Mouse (Mus musculus) heart, postnatal 0 days (tissue): ENCODE data around the gene Mybbp1a. TPM values are rescaled to one million over a fixed set of nuclear protein-coding genes. Genes with fewer than 3 reads are reported as not detected.

Experiments
- ATAC-seq: fragments of 200-750 bp; cut with Nextera tagmentation; 2 replicates; pipeline ENCODE4 v1.8.0; 2017; ENCODE audit warnings: low read depth, moderate number of reproducible peaks, moderate library complexity; ENCODE audit not compliant: insufficient read depth
- DNase-seq: peaks from one replicate; pipeline ENCODE4 v3.0.0-alpha.2; 2016; ENCODE audit warnings: low spot score
- H3K27ac ChIP-seq: fragments of 300-500 bp; sonication (generic); 2 replicates; pipeline ENCODE4 v1.5.1; 2014; ENCODE audit warnings: low read depth, mild to moderate bottlenecking
- H3K27me3 ChIP-seq: fragments of 300-500 bp; sonication (generic); 2 replicates; pipeline ENCODE4 v1.6.1; 2014; ENCODE audit warnings: low read length, mixed read lengths; ENCODE audit not compliant: control insufficient read depth, insufficient read depth
- H3K36me3 ChIP-seq: fragments of 300-500 bp; sonication (generic); replicated peaks from 2 replicates; pipeline ENCODE4 v1.6.1; 2014; ENCODE audit warnings: low read length, mixed read lengths; ENCODE audit not compliant: control insufficient read depth, insufficient read depth
- H3K4me1 ChIP-seq: fragments of 300-500 bp; sonication (generic); 2 replicates; pipeline ENCODE4 v1.6.1; 2014; ENCODE audit warnings: antibody characterized with exemption; ENCODE audit not compliant: control insufficient read depth, insufficient read depth
- H3K4me2 ChIP-seq: fragments of 300-500 bp; sonication (generic); 2 replicates; pipeline ENCODE4 v1.6.1; 2014; ENCODE audit warnings: low read depth, mild to moderate bottlenecking, low read length, moderate library complexity
- H3K4me3 ChIP-seq: fragments of 300-500 bp; sonication (generic); 2 replicates; pipeline ENCODE4 v1.5.1; 2014; ENCODE audit warnings: low read depth, low read length
- H3K9ac ChIP-seq: fragments of 300-500 bp; sonication (generic); replicated peaks from 2 replicates; pipeline ENCODE4 v1.6.1; 2014; ENCODE audit warnings: low read depth, low read length, mixed read lengths
- H3K9me3 ChIP-seq: fragments of 300-500 bp; sonication (generic); replicated peaks from 2 replicates; pipeline ENCODE4 v1.6.1; 2016; ENCODE audit warnings: low read length; ENCODE audit not compliant: control insufficient read depth
- CTCF ChIP-seq: IDR thresholded peaks from 2 replicates; pipeline ENCODE4 v1.5.1; 2016; ENCODE audit warnings: antibody characterized with exemption, control low read depth, low read depth
- EP300 ChIP-seq: IDR thresholded peaks from 2 replicates; pipeline ENCODE4 v1.6.1; 2016; ENCODE audit warnings: antibody characterized with exemption, low read depth
- WGBS: fragments of 180-500 bp; shearing (Covaris S2); extraction: QIAGEN DNeasy Blood & Tissue Kit; methylation state at CpG from one replicate; pipeline ENCODE4 v1.1.7; 2014; 5-methylcytosine and 5-hydroxymethylcytosine counted together
- polyA plus RNA-seq: library from polyadenylated mRNA; unstranded; fragments of >200 nt; fragmentation: Nextera tagmentation; extraction: Ambion mirVana; gene quantifications from 2 replicates; pipeline ENCODE4 v1.2.1, GENCODE M21; 2015
- total RNA-seq: library from RNA; depleted of rRNA; stranded (reverse); fragments of >200 nt; gene quantifications from 2 replicates; pipeline ENCODE4 v1.2.3, GENCODE M21; 2014; ENCODE audit warnings: low replicate concordance; rRNA removed

Mybbp1a gene
- total RNA-seq (20.5 and 20.9 TPM in 2 replicates), polyA plus RNA-seq (41.3 and 42.1 TPM in 2 replicates)

DNA sequence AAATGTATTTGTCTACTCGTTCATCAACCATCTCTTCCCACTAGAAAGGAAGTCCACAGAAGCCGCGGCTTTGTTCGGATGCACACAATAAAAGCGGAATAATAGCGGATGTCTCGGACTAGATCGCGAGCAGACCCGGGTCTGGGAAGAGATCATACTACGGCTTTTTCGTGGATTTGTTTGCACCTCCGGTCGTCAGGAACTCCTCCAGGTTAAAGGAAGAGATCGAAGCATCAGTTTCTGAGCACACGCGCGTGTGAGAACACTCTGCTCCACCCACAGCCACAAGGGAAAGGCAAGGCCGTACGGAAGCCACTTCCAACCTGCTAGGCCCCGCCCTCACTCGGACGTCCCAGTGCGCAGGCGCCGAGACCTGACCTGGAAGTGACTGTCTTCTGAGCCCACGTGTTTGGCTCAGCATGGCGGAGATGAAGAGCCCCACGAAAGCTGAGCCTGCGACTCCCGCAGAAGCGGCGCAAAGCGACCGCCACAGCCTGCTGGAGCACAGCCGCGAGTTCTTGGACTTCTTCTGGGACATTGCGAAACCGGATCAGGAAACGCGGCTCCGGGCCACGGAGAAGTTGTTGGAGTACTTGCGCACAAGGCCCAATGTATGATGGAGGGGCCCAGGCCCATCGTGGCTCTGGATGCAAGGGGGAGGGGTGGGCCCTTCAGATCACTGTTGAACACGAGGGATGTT lies at the start of gene Mybbp1a:
Gene Mybbp1a, plus strand, starts transcription at position 391 of the 700 bp plus-strand sequence.
- Histone ChIP-seq H3K36me3 (peaks cover 39% of the 10 kb centered on the region), H3K4me1 (peaks cover 10% of the 10 kb centered on the region; the same call in 1 of the 2 replicates), H3K9ac (peak within 1 kb of the TSS; percentile 72), H3K9me3 (no peaks in the 10 kb centered on the region), H3K4me2 (peak within 1 kb of the TSS; percentile 95), H3K27me3 (no peaks in the 10 kb centered on the region), H3K4me3 (peak within 1 kb of the TSS; percentile 74), H3K27ac (peak within 1 kb of the TSS; percentile 89)
- under 1% methylated on average over 46 of the region's 46 CpGs for WGBS
- TF ChIP-seq EP300, result no peak
- TF ChIP-seq CTCF, result no peak
- DNase-seq (peak; percentile 95), ATAC-seq (peak; percentile 96)

DNA sequence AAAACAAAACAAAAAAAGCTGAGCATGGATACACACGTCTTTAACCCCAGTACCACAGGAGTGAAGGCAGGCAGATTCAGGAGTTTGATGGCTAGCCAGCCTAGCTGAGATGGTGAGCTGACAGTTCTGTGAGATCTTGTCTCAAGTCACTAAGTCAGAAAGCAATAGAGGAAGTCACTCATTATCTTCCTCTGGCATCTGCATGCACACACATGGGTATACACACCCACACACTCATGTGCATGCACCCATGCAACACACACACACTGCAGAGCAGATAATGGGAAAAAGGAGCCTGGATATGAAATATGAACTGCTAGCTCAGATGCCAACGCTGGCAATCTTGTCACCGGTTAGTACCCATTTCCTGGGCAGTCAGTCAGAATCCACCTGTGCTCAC lies 47.9 kb upstream of the Mybbp1a start:
- H3K4me3 ChIP-seq, result no peak overlapping the region
- peaks cover 40% of the 10 kb centered on the region for H3K4me1 ChIP-seq
- ATAC-seq (no peak), DNase-seq (no peak)
- whole genome bisulfite sequencing, result 80% methylated on average over 3 of the region's 3 CpGs
- H3K9me3 ChIP-seq, result no peaks in the 10 kb centered on the region
- no peaks in the 10 kb centered on the region for H3K27me3 ChIP-seq
- H3K27ac ChIP-seq, result no peak overlapping the region
- H3K9ac ChIP-seq, result no peak overlapping the region
- no peak overlapping the region for H3K4me2 ChIP-seq
- TF ChIP-seq CTCF, result no peak
- no peak for TF ChIP-seq EP300
- peaks cover 32% of the 10 kb centered on the region for H3K36me3 ChIP-seq

DNA sequence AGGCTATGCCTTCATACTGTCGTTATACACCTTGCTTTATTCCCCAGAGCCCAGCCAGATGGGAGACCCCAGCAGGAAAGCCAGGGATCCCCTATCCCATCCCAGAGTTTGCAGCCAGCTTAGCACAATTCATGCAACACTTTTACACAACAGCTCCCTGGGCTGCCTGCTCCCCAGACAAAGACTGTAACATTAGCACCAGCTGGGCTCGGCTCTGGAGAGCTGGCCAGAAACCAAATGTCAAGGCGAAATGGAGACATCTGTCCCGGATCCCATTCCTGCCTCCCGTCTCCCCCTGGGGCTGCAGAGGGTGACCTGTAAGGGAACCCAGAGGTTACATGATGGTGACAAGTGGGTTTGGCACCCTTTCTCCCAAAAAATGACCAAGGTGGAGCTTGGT lies 47.5 kb upstream of the Mybbp1a start:
- no peak overlapping the region for H3K27ac ChIP-seq
- H3K9me3 ChIP-seq, result no peaks in the 10 kb centered on the region
- no peak for TF ChIP-seq EP300
- TF ChIP-seq CTCF, result no peak
- 30% methylated on average over 5 of the region's 5 CpGs for WGBS
- peaks cover 29% of the 10 kb centered on the region for H3K36me3 ChIP-seq
- H3K4me1 ChIP-seq, result peaks cover 40% of the 10 kb centered on the region
- DNase-seq (no peak), ATAC-seq (no peak)
- no peak overlapping the region for H3K4me3 ChIP-seq
- no peaks in the 10 kb centered on the region for H3K27me3 ChIP-seq
- H3K9ac ChIP-seq, result no peak overlapping the region
- H3K4me2 ChIP-seq, result no peak overlapping the region

DNA sequence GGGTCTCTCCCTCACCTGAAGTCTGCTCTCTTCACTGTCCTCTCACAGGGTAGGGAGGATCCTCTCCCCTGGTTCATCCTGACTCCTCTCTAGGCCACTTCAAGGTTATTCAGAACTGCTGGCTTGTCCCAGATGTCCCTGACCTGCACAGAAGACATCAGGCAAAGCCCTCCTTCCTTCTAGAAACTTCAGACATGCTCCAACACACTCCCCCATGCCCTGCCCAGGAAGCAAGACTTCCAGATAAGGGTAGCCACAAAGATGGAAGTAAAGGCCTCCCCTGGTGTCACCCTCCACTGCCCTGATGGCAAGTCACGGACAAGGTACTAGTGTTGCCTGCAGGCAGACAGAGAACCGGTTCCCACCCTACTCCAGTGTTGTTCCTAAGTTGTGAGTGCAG lies 46.5 kb upstream of the Mybbp1a start:
- Histone ChIP-seq H3K4me2 (no peak overlapping the region), H3K9ac (no peak overlapping the region), H3K27ac (no peak overlapping the region), H3K4me3 (no peak overlapping the region), H3K27me3 (no peaks in the 10 kb centered on the region), H3K4me1 (peaks cover 40% of the 10 kb centered on the region), H3K9me3 (no peaks in the 10 kb centered on the region), H3K36me3 (peaks cover 35% of the 10 kb centered on the region)
- no peak for TF ChIP-seq EP300
- no peak for TF ChIP-seq CTCF
- WGBS, result 70% methylated on average over 2 of the region's 2 CpGs
- ATAC-seq (no peak), DNase-seq (no peak)

DNA sequence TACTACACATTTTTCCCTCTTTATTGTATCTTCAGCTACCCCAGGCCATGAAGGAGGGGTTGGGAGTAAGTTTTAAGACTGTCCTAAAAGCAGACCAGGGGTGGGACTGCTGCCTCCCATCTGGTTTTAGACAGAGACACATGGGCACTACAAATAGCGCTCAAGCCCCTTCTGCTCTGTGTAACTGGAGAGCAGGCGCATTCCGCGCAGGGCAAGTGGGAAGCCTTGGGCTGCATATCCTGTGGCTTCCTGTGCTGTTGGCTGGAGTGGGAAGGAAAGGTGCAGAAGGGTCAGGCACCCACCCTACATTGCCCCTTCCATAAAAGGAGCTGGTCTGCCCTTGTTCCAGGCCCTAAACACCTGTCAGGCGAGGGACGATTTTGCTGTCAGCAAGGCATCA lies 45.5 kb upstream of the Mybbp1a start:
- WGBS, result 36% methylated on average over 6 of the region's 6 CpGs
- Histone ChIP-seq H3K36me3 (peaks cover 36% of the 10 kb centered on the region), H3K27me3 (no peaks in the 10 kb centered on the region), H3K4me2 (no peak overlapping the region), H3K27ac (peak overlapping the region; percentile 79), H3K9me3 (no peaks in the 10 kb centered on the region), H3K4me3 (no peak overlapping the region), H3K9ac (no peak overlapping the region), H3K4me1 (peaks cover 40% of the 10 kb centered on the region)
- ATAC-seq (no peak), DNase-seq (no peak)
- no peak for TF ChIP-seq CTCF
- no peak for TF ChIP-seq EP300
